Mouse (Mus musculus) hindbrain, embryonic 13.5 days (tissue): ENCODE measurements at regions not wholly inside any gene's neighbourhood (a gene's known extent, or its start where the extent isn't known, plus 50 kb on each side); places are given as distances from the start of the nearest gene placed in this dataset.

Source experiments
- ATAC-seq: fragments of 200-750 bp; cut with Nextera tagmentation; 2 replicates; pipeline ENCODE4 v1.8.0; 2017; ENCODE audit warnings: moderate TSS enrichment; ENCODE audit not compliant: low FRiP score
- H3K27ac ChIP-seq: fragments of 300-500 bp; sonication (generic); 2 replicates; pipeline ENCODE4 v1.5.1; 2015; ENCODE audit warnings: inconsistent platforms, mild to moderate bottlenecking, moderate library complexity
- H3K27me3 ChIP-seq: fragments of 300-500 bp; sonication (generic); 2 replicates; pipeline ENCODE4 v1.6.1; 2015; ENCODE audit warnings: mild to moderate bottlenecking, inconsistent platforms
- H3K36me3 ChIP-seq: fragments of 300-500 bp; sonication (generic); 2 replicates; pipeline ENCODE4 v1.6.1; 2015; ENCODE audit warnings: mild to moderate bottlenecking, inconsistent platforms
- H3K4me1 ChIP-seq: fragments of 300-500 bp; sonication (generic); replicated peaks from 2 replicates; pipeline ENCODE4 v1.6.1; 2015; ENCODE audit warnings: inconsistent platforms
- H3K4me2 ChIP-seq: fragments of 300-500 bp; sonication (generic); 2 replicates; pipeline ENCODE4 v1.6.1; 2015; ENCODE audit warnings: inconsistent platforms, mild to moderate bottlenecking, moderate library complexity
- H3K4me3 ChIP-seq: fragments of 300-500 bp; sonication (generic); 2 replicates; pipeline ENCODE4 v1.5.1; 2015; ENCODE audit warnings: mild to moderate bottlenecking, inconsistent platforms
- H3K9ac ChIP-seq: fragments of 300-500 bp; sonication (generic); 2 replicates; pipeline ENCODE4 v1.6.1; 2015; ENCODE audit warnings: mild to moderate bottlenecking, inconsistent platforms
- H3K9me3 ChIP-seq: fragments of 300-500 bp; sonication (generic); 2 replicates; pipeline ENCODE4 v1.6.1; 2016; ENCODE audit warnings: inconsistent platforms
- WGBS: fragments of 180-500 bp; shearing (Covaris S2); methylation state at CpG from one replicate; pipeline ENCODE4 v1.1.7; 2015; 5-methylcytosine and 5-hydroxymethylcytosine counted together

- Histone ChIP-seq H3K9me3 (no peaks in the 10 kb centered on the region), H3K4me3 (no peak overlapping the region), H3K4me2 (no peak overlapping the region), H3K9ac (no peak overlapping the region), H3K4me1 (peaks cover 11% of the 10 kb centered on the region), H3K27ac (no peak overlapping the region), H3K36me3 (no peaks in the 10 kb centered on the region), H3K27me3 (0 out of 2 replicates have a peak, but pooled peaks cover 3% of the 10 kb centered on the region)
- WGBS: 13% methylated on average over 3 of the region's 3 CpGs
- ATAC-seq: no peak; the same call in 1 of the 2 replicates
Observed at GRCm38 (mm10) chr7:70972023-70972400, 379.3 kb downstream of the Gm10295 start.

- Histone ChIP-seq H3K4me3 (no peak overlapping the region), H3K27me3 (0 out of 2 replicates have a peak, but pooled peaks cover 3% of the 10 kb centered on the region), H3K27ac (no peak overlapping the region), H3K36me3 (no peaks in the 10 kb centered on the region), H3K4me1 (peaks cover 11% of the 10 kb centered on the region), H3K9me3 (no peaks in the 10 kb centered on the region), H3K9ac (no peak overlapping the region), H3K4me2 (no peak overlapping the region)
- peak; percentile 49 for ATAC-seq
- WGBS: 4% methylated on average over 6 of the region's 6 CpGs
Observed at GRCm38 (mm10) chr7:70971323-70972022, 379.8 kb downstream of the Gm10295 start.

GRCm38 (mm10) chr7:70952318-70952959 is 398.8 kb downstream of the Gm10295 start:
- 73% methylated on average over 4 of the region's 4 CpGs for WGBS
- no peak overlapping the region for H3K4me2 ChIP-seq
- H3K27ac ChIP-seq: no peak overlapping the region
- H3K4me3 ChIP-seq: no peak overlapping the region
- H3K36me3 ChIP-seq: no peaks in the 10 kb centered on the region
- no peaks in the 10 kb centered on the region for H3K27me3 ChIP-seq
- H3K9me3 ChIP-seq: no peaks in the 10 kb centered on the region
- no peaks in the 10 kb centered on the region for H3K4me1 ChIP-seq
- no peak for ATAC-seq
- no peak overlapping the region for H3K9ac ChIP-seq

- WGBS: 75% methylated on average over 5 of the region's 5 CpGs
- Histone ChIP-seq H3K36me3 (no peaks in the 10 kb centered on the region), H3K4me1 (0 out of 2 replicates have a peak, but pooled peaks cover 2% of the 10 kb centered on the region)
Observed at GRCm38 (mm10) chr7:70948281-70948680, 403.0 kb downstream of the Gm10295 start.

GRCm38 (mm10) chr7:70946260-70946659 is 405.0 kb downstream of the Gm10295 start:
- 60% methylated on average over 2 of the region's 2 CpGs for WGBS

More at GRCm38 (mm10) chr7:70948281-70948680, 403.0 kb downstream of the Gm10295 start:
- ATAC-seq: no peak
- Histone ChIP-seq H3K27me3 (no peaks in the 10 kb centered on the region), H3K9ac (no peak overlapping the region), H3K4me2 (no peak overlapping the region), H3K9me3 (no peaks in the 10 kb centered on the region), H3K27ac (no peak overlapping the region), H3K4me3 (no peak overlapping the region)

GRCm38 (mm10) chr7:70930911-70931310 is 420.4 kb downstream of the Gm10295 start:
- H3K36me3 ChIP-seq: no peaks in the 10 kb centered on the region
- 13% methylated on average over 6 of the region's 6 CpGs for WGBS
- ATAC-seq: no peak
- peaks cover 12% of the 10 kb centered on the region for H3K4me1 ChIP-seq
- no peak overlapping the region for H3K27ac ChIP-seq
- H3K4me2 ChIP-seq: no peak overlapping the region
- H3K9me3 ChIP-seq: peaks cover 11% of the 10 kb centered on the region; the same call in 1 of the 2 replicates
- no peak overlapping the region for H3K9ac ChIP-seq
- H3K4me3 ChIP-seq: no peak overlapping the region
- H3K27me3 ChIP-seq: no peaks in the 10 kb centered on the region

More at GRCm38 (mm10) chr7:70946260-70946659, 405.0 kb downstream of the Gm10295 start:
- no peak overlapping the region for H3K9ac ChIP-seq
- no peaks in the 10 kb centered on the region for H3K9me3 ChIP-seq
- H3K4me3 ChIP-seq: no peak overlapping the region
- no peaks in the 10 kb centered on the region for H3K27me3 ChIP-seq
- 0 out of 2 replicates have a peak, but pooled peaks cover 2% of the 10 kb centered on the region for H3K4me1 ChIP-seq
- H3K27ac ChIP-seq: no peak overlapping the region
- H3K4me2 ChIP-seq: no peak overlapping the region
- no peak for ATAC-seq
- no peaks in the 10 kb centered on the region for H3K36me3 ChIP-seq

- peak; percentile 84 for ATAC-seq
- H3K4me3 ChIP-seq: peak overlapping the region; percentile 19
- peaks cover 12% of the 10 kb centered on the region for H3K4me1 ChIP-seq
- H3K9ac ChIP-seq: no peak overlapping the region
- no peak overlapping the region for H3K27ac ChIP-seq
- peaks cover 12% of the 10 kb centered on the region; the same call in 1 of the 2 replicates for H3K9me3 ChIP-seq
- H3K4me2 ChIP-seq: peak overlapping the region; percentile 44
- WGBS: 16% methylated on average over 11 of the region's 11 CpGs
- H3K36me3 ChIP-seq: no peaks in the 10 kb centered on the region
- no peaks in the 10 kb centered on the region for H3K27me3 ChIP-seq
Observed at GRCm38 (mm10) chr7:70929935-70930334, 421.4 kb downstream of the Gm10295 start.

- Histone ChIP-seq H3K27me3 (no peaks in the 10 kb centered on the region), H3K9ac (no peak overlapping the region), H3K4me2 (no peak overlapping the region), H3K36me3 (no peaks in the 10 kb centered on the region), H3K4me1 (peaks cover 12% of the 10 kb centered on the region), H3K9me3 (peaks cover 12% of the 10 kb centered on the region; the same call in 1 of the 2 replicates), H3K27ac (no peak overlapping the region), H3K4me3 (no peak overlapping the region)
- WGBS: 44% methylated on average over 3 of the region's 3 CpGs
- ATAC-seq: no peak
Observed at GRCm38 (mm10) chr7:70928001-70928400, 423.3 kb downstream of the Gm10295 start.

- Histone ChIP-seq H3K4me1 (no peaks in the 10 kb centered on the region), H3K4me2 (no peak overlapping the region), H3K4me3 (no peak overlapping the region), H3K27me3 (no peaks in the 10 kb centered on the region), H3K36me3 (no peaks in the 10 kb centered on the region), H3K9me3 (no peaks in the 10 kb centered on the region), H3K27ac (no peak overlapping the region), H3K9ac (no peak overlapping the region)
- 56% methylated on average over 4 of the region's 4 CpGs for WGBS
- ATAC-seq: no peak
Observed at GRCm38 (mm10) chr7:70917016-70917415, 434.3 kb downstream of the Gm10295 start.

- H3K9me3 ChIP-seq: no peaks in the 10 kb centered on the region
- 51% methylated on average over 3 of the region's 3 CpGs for WGBS
- ATAC-seq: no peak
- no peaks in the 10 kb centered on the region for H3K27me3 ChIP-seq
- no peak overlapping the region for H3K4me2 ChIP-seq
- H3K27ac ChIP-seq: no peak overlapping the region
- H3K4me3 ChIP-seq: no peak overlapping the region
- H3K36me3 ChIP-seq: no peaks in the 10 kb centered on the region
- H3K4me1 ChIP-seq: no peaks in the 10 kb centered on the region
- H3K9ac ChIP-seq: no peak overlapping the region
Observed at GRCm38 (mm10) chr7:70908921-70909320, 442.4 kb downstream of the Gm10295 start.

- ATAC-seq: no peak
- no peak overlapping the region for H3K4me3 ChIP-seq
- 96% methylated on average over 2 of the region's 2 CpGs for WGBS
- H3K27me3 ChIP-seq: no peaks in the 10 kb centered on the region
- no peaks in the 10 kb centered on the region for H3K4me1 ChIP-seq
- no peak overlapping the region for H3K27ac ChIP-seq
- H3K36me3 ChIP-seq: no peaks in the 10 kb centered on the region
- no peak overlapping the region for H3K9ac ChIP-seq
- H3K4me2 ChIP-seq: no peak overlapping the region
- H3K9me3 ChIP-seq: no peaks in the 10 kb centered on the region
Observed at GRCm38 (mm10) chr7:70891700-70892099, 459.6 kb downstream of the Gm10295 start.

GRCm38 (mm10) chr7:70880496-70880895 is 470.8 kb downstream of the Gm10295 start:
- Histone ChIP-seq H3K27ac (no peak overlapping the region), H3K4me2 (no peak overlapping the region), H3K36me3 (no peaks in the 10 kb centered on the region), H3K4me1 (no peaks in the 10 kb centered on the region), H3K9me3 (no peaks in the 10 kb centered on the region), H3K27me3 (no peaks in the 10 kb centered on the region), H3K4me3 (no peak overlapping the region), H3K9ac (no peak overlapping the region)
- WGBS: 60% methylated on average over 2 of the region's 2 CpGs
- no peak for ATAC-seq

- Histone ChIP-seq H3K27me3 (no peaks in the 10 kb centered on the region), H3K4me3 (no peak overlapping the region), H3K4me1 (no peaks in the 10 kb centered on the region), H3K36me3 (no peaks in the 10 kb centered on the region), H3K4me2 (no peak overlapping the region), H3K9ac (no peak overlapping the region), H3K9me3 (no peaks in the 10 kb centered on the region), H3K27ac (no peak overlapping the region)
- 70% methylated on average over 2 of the region's 2 CpGs for WGBS
- ATAC-seq: no peak
Observed at GRCm38 (mm10) chr7:70874393-70874792, 476.9 kb downstream of the Gm10295 start.
